Mouse (Mus musculus) liver, adult 2 months (tissue): Measurements from ENCODE around the gene Sh2b1. TPM values are rescaled to one million over a fixed set of nuclear protein-coding genes. Genes with fewer than 3 reads are reported as not detected.
A peak's percentile ranks its signal among the peaks of the same experiment; 100 is the strongest.

ENCODE experiments used
- DNase-seq: peaks from one replicate; pipeline ENCODE4 v3.0.0-alpha.2; 2011; ENCODE audit warnings: low read depth, low spot score; ENCODE audit errors: extremely low read depth
- H3K27ac ChIP-seq: fragments of 200-500 bp; replicated peaks from 2 replicates; pipeline ENCODE4 v1.5.1; 2012; ENCODE audit warnings: low read depth, mild to moderate bottlenecking, control low read depth, inconsistent platforms, low read length; ENCODE audit not compliant: insufficient read depth
- H3K27me3 ChIP-seq: fragments of 200-500 bp; 2 replicates; pipeline ENCODE4 v1.6.1; 2012; ENCODE audit warnings: mild to moderate bottlenecking, moderate library complexity, low read length, inconsistent platforms; ENCODE audit not compliant: control insufficient read depth, insufficient read depth
- H3K36me3 ChIP-seq: fragments of 200-500 bp; 2 replicates; pipeline ENCODE4 v1.6.1; 2012; ENCODE audit warnings: low read length, inconsistent platforms; ENCODE audit not compliant: control insufficient read depth, insufficient read depth
- H3K4me1 ChIP-seq: fragments of 200-500 bp; 2 replicates; pipeline ENCODE4 v1.6.1; 2011; ENCODE audit warnings: low read length; ENCODE audit not compliant: control insufficient read depth, insufficient read depth
- H3K4me3 ChIP-seq: fragments of 200-500 bp; 2 replicates; pipeline ENCODE4 v1.5.1; 2011; ENCODE audit warnings: low read depth, mild to moderate bottlenecking, control low read depth, low read length, moderate library complexity; ENCODE audit not compliant: insufficient read depth
- H3K79me2 ChIP-seq: fragments of 200-500 bp; 2 replicates; pipeline ENCODE4 v1.6.1; 2012; ENCODE audit warnings: inconsistent platforms, mild to moderate bottlenecking, low read length, moderate library complexity; ENCODE audit not compliant: control insufficient read depth, insufficient read depth
- H3K9ac ChIP-seq: fragments of 200-500 bp; 2 replicates; pipeline ENCODE4 v1.6.1; 2012; ENCODE audit warnings: low read depth, mild to moderate bottlenecking, control low read depth, inconsistent platforms, low read length
- CTCF ChIP-seq: fragments of 200-500 bp; IDR thresholded peaks from 2 replicates; pipeline ENCODE4 v1.5.1; 2011; ENCODE audit warnings: low read depth, low read length, control low read depth
- POLR2A ChIP-seq: fragments of 200-500 bp; IDR thresholded peaks from 2 replicates; pipeline ENCODE4 v1.6.1; 2011; ENCODE audit warnings: low read length, control low read depth; ENCODE audit not compliant: insufficient read depth; ENCODE audit errors: extremely low read depth
- WGBS: fragments of 180-500 bp; shearing (Covaris S2); methylation state at CpG from one replicate; pipeline ENCODE4 v1.1.7; 2018; 5-methylcytosine and 5-hydroxymethylcytosine counted together
- polyA plus RNA-seq: library from polyadenylated mRNA; depleted of rRNA; stranded (reverse); fragments of >200 nt; gene quantifications from 2 replicates; pipeline ENCODE4 v1.2.3, GENCODE M21; 2012; rRNA removed
- total RNA-seq: library from RNA; depleted of rRNA; stranded (reverse); fragments of >200 nt; gene quantifications from 2 replicates; pipeline ENCODE4 v1.2.3, GENCODE M21; 2014; rRNA removed

Gene Sh2b1
- total RNA-seq (4.6 and 7.7 TPM in 2 replicates), polyA plus RNA-seq (36.2 and 43.1 TPM in 2 replicates)

- TF ChIP-seq CTCF (peak; percentile 35), POLR2A (0 out of 2 replicates have a peak, but pooled peaks have one; percentile 27)
- DNase-seq: peak; percentile 80
- Histone ChIP-seq H3K79me2 (peaks cover 2% of the 10 kb centered on the region; the same call in 1 of the 2 replicates), H3K4me1 (peaks cover 4% of the 10 kb centered on the region; the same call in 1 of the 2 replicates), H3K4me3 (peak within 1 kb of the TSS; percentile 59), H3K9ac (peak within 1 kb of the TSS; percentile 76), H3K27me3 (no peaks in the 10 kb centered on the region), H3K36me3 (0 out of 2 replicates have a peak, but pooled peaks cover 2% of the 10 kb centered on the region), H3K27ac (peak within 1 kb of the TSS; percentile 80)
- under 1% methylated on average over 53 of the region's 53 CpGs for WGBS
Measured at GRCm38 (mm10) chr7:126474993-126475581, at the start of gene Sh2b1. TSS of gene Sh2b1 (minus strand) at chr7:126475424.

- Histone ChIP-seq H3K79me2 (no peaks in the 10 kb centered on the region), H3K27me3 (no peaks in the 10 kb centered on the region), H3K27ac (no peak overlapping the region), H3K4me1 (no peaks in the 10 kb centered on the region), H3K4me3 (no peak overlapping the region), H3K36me3 (no peaks in the 10 kb centered on the region), H3K9ac (no peak overlapping the region)
- no peak for DNase-seq
- TF ChIP-seq CTCF (no peak), POLR2A (no peak)
- 81% methylated on average over 3 of the region's 3 CpGs for WGBS
Measured at GRCm38 (mm10) chr7:126523316-126523715, 48.1 kb upstream of the Sh2b1 start.

DNA sequence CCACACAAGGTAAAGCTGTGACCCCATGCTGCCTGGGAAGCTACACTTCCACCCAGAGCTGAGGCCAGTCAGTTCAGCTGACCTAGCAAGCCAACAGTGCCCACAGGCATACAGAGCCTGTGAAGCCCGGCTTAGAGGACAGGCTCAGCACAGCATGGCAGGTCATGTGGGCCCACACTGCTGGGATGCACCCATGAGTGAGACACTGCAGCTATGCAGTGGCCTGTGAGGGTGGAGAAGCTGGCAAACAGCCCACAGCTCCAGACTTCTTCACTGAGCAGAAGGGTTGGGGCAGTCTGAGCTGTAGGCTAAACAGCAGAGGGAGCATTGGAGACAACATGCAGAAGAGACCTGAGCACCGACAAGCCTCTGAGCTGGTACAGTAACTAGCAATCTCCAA is 44.3 kb upstream of the Sh2b1 start:
- Histone ChIP-seq H3K36me3 (no peaks in the 10 kb centered on the region), H3K4me1 (no peaks in the 10 kb centered on the region), H3K79me2 (no peaks in the 10 kb centered on the region), H3K4me3 (no peak overlapping the region), H3K27me3 (no peaks in the 10 kb centered on the region), H3K27ac (no peak overlapping the region), H3K9ac (no peak overlapping the region)
- TF ChIP-seq POLR2A: no peak
- TF ChIP-seq CTCF: no peak
- WGBS: 70% methylated on average over 2 of the region's 2 CpGs
- no peak for DNase-seq

DNA sequence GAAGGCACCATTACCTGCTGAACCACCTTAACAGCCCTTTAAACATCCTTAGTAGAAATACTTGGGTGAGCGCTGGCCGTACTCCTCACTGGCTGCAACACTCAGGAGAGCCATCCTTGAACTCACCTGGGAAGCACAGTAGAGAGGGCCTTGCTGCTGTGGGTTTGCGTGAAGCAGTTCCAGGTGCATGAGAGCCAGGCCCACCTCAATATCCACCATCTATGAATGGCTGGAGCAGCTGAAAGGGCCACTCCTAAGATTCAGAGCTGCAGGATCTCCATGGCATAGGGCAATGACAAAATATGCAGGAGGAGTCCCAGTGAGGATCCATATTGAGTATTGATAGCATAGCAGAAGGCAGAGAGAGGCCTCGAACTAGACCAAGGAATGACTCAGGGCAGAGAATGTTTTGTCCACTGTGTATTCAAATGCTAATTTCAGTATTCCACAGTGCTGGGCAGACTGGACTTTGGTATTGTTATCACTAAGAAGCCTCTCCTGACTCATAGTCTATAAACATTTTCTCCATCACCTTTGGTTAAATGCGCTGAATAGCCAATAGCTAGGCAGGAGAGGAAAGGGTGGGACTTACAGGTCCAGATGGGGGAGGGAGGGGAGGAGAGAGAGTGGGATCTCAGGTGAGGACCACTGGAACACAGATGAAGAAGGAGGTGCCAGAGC is 43.2 kb upstream of the Sh2b1 start:
- 94% methylated on average over 5 of the region's 5 CpGs for WGBS
- Histone ChIP-seq H3K4me3 (no peak overlapping the region), H3K79me2 (no peaks in the 10 kb centered on the region), H3K9ac (no peak overlapping the region), H3K27ac (no peak overlapping the region), H3K27me3 (no peaks in the 10 kb centered on the region), H3K4me1 (no peaks in the 10 kb centered on the region), H3K36me3 (no peaks in the 10 kb centered on the region)
- no peak for DNase-seq
- TF ChIP-seq CTCF: no peak
- no peak for TF ChIP-seq POLR2A

DNA sequence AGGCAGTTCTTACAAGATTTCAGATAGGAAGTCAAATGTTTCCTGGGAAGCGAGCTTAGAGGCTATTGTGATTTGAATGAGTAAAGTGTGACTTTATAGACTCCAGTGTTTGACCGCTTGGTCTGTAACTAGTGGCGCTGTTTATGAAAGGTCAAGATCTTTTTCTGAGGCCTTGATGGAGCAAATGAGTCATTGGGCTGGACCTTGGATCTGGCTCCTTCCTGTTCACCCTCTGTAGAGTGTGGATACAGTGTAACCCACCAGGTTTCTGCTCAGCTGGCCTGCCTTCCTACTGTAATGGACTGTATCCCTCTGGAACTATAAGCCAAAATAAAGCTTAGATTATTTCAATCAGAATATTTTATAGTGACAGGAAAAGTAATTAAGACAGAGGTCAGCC is 36.1 kb upstream of the Sh2b1 start:
- no peaks in the 10 kb centered on the region for H3K4me1 ChIP-seq
- H3K9ac ChIP-seq: no peak overlapping the region
- H3K27me3 ChIP-seq: no peaks in the 10 kb centered on the region
- 82% methylated on average over 3 of the region's 3 CpGs for WGBS
- no peaks in the 10 kb centered on the region for H3K79me2 ChIP-seq
- no peak overlapping the region for H3K4me3 ChIP-seq
- H3K36me3 ChIP-seq: no peaks in the 10 kb centered on the region
- no peak for TF ChIP-seq POLR2A
- TF ChIP-seq CTCF: no peak
- no peak for DNase-seq
- no peak overlapping the region for H3K27ac ChIP-seq

DNA sequence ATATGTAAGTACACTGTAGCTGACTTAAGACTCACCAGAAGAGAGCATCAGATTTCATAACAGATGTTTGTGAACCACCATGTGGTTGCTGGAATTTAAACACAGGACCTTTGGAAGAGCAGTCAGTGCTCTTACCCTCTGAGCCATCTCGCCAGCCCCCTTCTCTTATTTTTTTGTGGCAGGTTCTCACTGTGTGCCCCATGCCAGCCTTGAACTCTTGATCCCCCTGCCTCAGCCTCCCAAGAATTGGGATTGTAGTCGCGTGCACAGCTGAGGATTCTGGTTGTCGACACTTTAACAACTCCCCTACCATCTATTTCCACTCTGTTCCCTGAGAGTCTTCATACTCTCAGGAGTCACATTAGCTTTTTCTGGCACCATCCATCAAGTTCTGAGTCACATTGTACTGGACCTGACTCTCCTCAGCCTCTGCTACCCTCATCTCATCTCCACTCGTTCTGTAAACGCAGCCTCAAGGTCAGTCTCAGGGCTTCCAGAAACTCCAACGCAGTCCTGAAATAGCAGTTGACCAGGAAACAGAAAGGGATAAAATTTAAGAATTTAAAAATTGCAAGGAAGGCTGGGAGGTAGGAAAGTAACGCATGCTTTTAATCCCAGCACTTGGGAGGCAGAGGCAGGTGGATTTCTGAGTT is 32.0 kb upstream of the Sh2b1 start:
- H3K27ac ChIP-seq: no peak overlapping the region
- WGBS: 82% methylated on average over 8 of the region's 8 CpGs

More for the DNA sequence above, 32.0 kb upstream of the Sh2b1 start:
- H3K4me3 ChIP-seq: no peak overlapping the region
- TF ChIP-seq POLR2A (no peak), CTCF (no peak)
- no peaks in the 10 kb centered on the region for H3K36me3 ChIP-seq
- no peaks in the 10 kb centered on the region for H3K27me3 ChIP-seq
- DNase-seq: no peak
- H3K4me1 ChIP-seq: no peaks in the 10 kb centered on the region
- no peaks in the 10 kb centered on the region for H3K79me2 ChIP-seq
- H3K9ac ChIP-seq: no peak overlapping the region
